Mouse (Mus musculus) heart, embryonic 14.5 days (tissue): ENCODE results near the gene Rnft1. TPM values are rescaled to one million over a fixed set of nuclear protein-coding genes. Genes with fewer than 3 reads are reported as not detected.

Experiments used
- ATAC-seq: fragments of 200-750 bp; cut with Nextera tagmentation; 2 replicates; pipeline ENCODE4 v1.8.0; 2017; ENCODE audit warnings: low read depth, moderate TSS enrichment; ENCODE audit not compliant: insufficient number of reproducible peaks, insufficient read depth, low FRiP score
- H3K27ac ChIP-seq, 2 experiments: fragments of 200-500 bp in 1 of 2; fragments of 300-500 bp in 1 of 2; sonication (generic) in 1 of 2; replicated peaks in 1 of 2; 2 replicates each; pipeline ENCODE4 v1.5.1; 2012 to 2014; ENCODE audit warnings: low read depth in 2 of 2, low read length in 2 of 2, control low read depth in 1 of 2, mild to moderate bottlenecking in 1 of 2, mixed read lengths in 1 of 2; ENCODE audit not compliant: control insufficient read depth in 1 of 2, insufficient read depth in 1 of 2
- H3K27me3 ChIP-seq: fragments of 300-500 bp; sonication (generic); 2 replicates; pipeline ENCODE4 v1.6.1; 2014; ENCODE audit warnings: mild to moderate bottlenecking, low read length, control low read depth; ENCODE audit not compliant: control insufficient read depth, insufficient read depth
- H3K36me3 ChIP-seq: fragments of 300-500 bp; sonication (generic); 2 replicates; pipeline ENCODE4 v1.6.1; 2014; ENCODE audit warnings: mild to moderate bottlenecking, control low read depth, low read length, mixed read lengths; ENCODE audit not compliant: control insufficient read depth, insufficient read depth
- H3K4me1 ChIP-seq, 2 experiments: fragments of 200-500 bp in 1 of 2; fragments of 300-500 bp in 1 of 2; sonication (generic) in 1 of 2; 2 replicates each; pipeline ENCODE4 v1.6.1; 2012 to 2014; ENCODE audit warnings: low read length in 2 of 2, control low read depth in 1 of 2, mixed read lengths in 1 of 2; ENCODE audit not compliant: control insufficient read depth in 2 of 2, insufficient read depth in 2 of 2
- H3K4me2 ChIP-seq: fragments of 300-500 bp; sonication (generic); 2 replicates; pipeline ENCODE4 v1.6.1; 2014; ENCODE audit warnings: mild to moderate bottlenecking, low read length
- H3K4me3 ChIP-seq, 2 experiments: fragments of 200-500 bp in 1 of 2; fragments of 300-500 bp in 1 of 2; sonication (generic) in 1 of 2; 2 replicates each; pipeline ENCODE4 v1.5.1; 2012 to 2014; ENCODE audit warnings: low read length in 2 of 2, mild to moderate bottlenecking in 2 of 2, control low read depth in 1 of 2, low read depth in 1 of 2, moderate library complexity in 1 of 2; ENCODE audit not compliant: control insufficient read depth in 1 of 2, insufficient read depth in 1 of 2
- H3K9ac ChIP-seq: fragments of 300-500 bp; sonication (generic); 2 replicates; pipeline ENCODE4 v1.6.1; 2014; ENCODE audit warnings: mild to moderate bottlenecking, low read length
- H3K9me3 ChIP-seq: fragments of 300-500 bp; sonication (generic); 2 replicates; pipeline ENCODE4 v1.6.1; 2016; ENCODE audit warnings: low read length, control low read depth; ENCODE audit not compliant: control insufficient read depth
- WGBS: fragments of 180-500 bp; shearing (Covaris S2); extraction: QIAGEN DNeasy Blood & Tissue Kit; methylation state at CpG from one replicate; pipeline ENCODE4 v1.1.7; 2014; 5-methylcytosine and 5-hydroxymethylcytosine counted together
- polyA plus RNA-seq: library from polyadenylated mRNA; unstranded; fragments of >200 nt; fragmentation: Nextera tagmentation; extraction: Ambion mirVana; gene quantifications from 2 replicates; pipeline ENCODE4 v1.2.1, GENCODE M21; 2014

Gene Rnft1
- polyA plus RNA-seq, 1 experiment from 2014 or later: 46.6 TPM

- Histone ChIP-seq H3K4me3 (no peak overlapping the region), H3K27ac (no peak overlapping the region), H3K4me2 (no peak overlapping the region), H3K9ac (no peak overlapping the region), H3K4me1 (peaks cover 2 to 5% of the 10 kb centered on the region in 2 experiments), H3K27me3 (no peaks in the 10 kb centered on the region), H3K9me3 (no peaks in the 10 kb centered on the region), H3K36me3 (peaks cover 81% of the 10 kb centered on the region)
- WGBS: 93% methylated on average over 1 of the region's 1 CpGs
- ATAC-seq: no peak
Measured at GRCm38 (mm10) chr11:86490782-86491181, 6.3 kb downstream of the Rnft1 start.

GRCm38 (mm10) chr11:86497356-86497755 lies 12.9 kb downstream of the Rnft1 start:
- H3K36me3 ChIP-seq: peaks cover 84% of the 10 kb centered on the region
- H3K9ac ChIP-seq: no peak overlapping the region
- H3K27me3 ChIP-seq: no peaks in the 10 kb centered on the region
- no peak for ATAC-seq
- no peak overlapping the region for H3K4me3 ChIP-seq
- 0 out of 4 replicates have a peak, but pooled peaks cover 0 to 3% of the 10 kb centered on the region in 2 experiments for H3K4me1 ChIP-seq
- no peaks in the 10 kb centered on the region for H3K9me3 ChIP-seq
- 85% methylated on average over 1 of the region's 1 CpGs for WGBS
- H3K27ac ChIP-seq: no peak overlapping the region
- H3K4me2 ChIP-seq: no peak overlapping the region

- Histone ChIP-seq H3K4me2 (no peak overlapping the region), H3K9me3 (no peaks in the 10 kb centered on the region), H3K36me3 (peaks cover 84% of the 10 kb centered on the region), H3K9ac (no peak overlapping the region), H3K27ac (no peak overlapping the region), H3K4me1 (0 out of 4 replicates have a peak, but pooled peaks cover 0 to 3% of the 10 kb centered on the region in 2 experiments), H3K27me3 (no peaks in the 10 kb centered on the region), H3K4me3 (no peak overlapping the region)
- 76% methylated on average over 3 of the region's 3 CpGs for WGBS
- no peak for ATAC-seq
Measured at GRCm38 (mm10) chr11:86497908-86498307, 13.5 kb downstream of the Rnft1 start.

GRCm38 (mm10) chr11:86500795-86501194 lies 16.3 kb downstream of the Rnft1 start:
- H3K9me3 ChIP-seq: no peaks in the 10 kb centered on the region
- no peaks in the 10 kb centered on the region for H3K27me3 ChIP-seq
- no peak overlapping the region for H3K27ac ChIP-seq
- no peak overlapping the region for H3K4me3 ChIP-seq
- 69% methylated on average over 1 of the region's 1 CpGs for WGBS
- peaks cover 86% of the 10 kb centered on the region for H3K36me3 ChIP-seq
- H3K4me2 ChIP-seq: no peak overlapping the region
- 0 out of 4 replicates have a peak, but pooled peaks cover 0 to 3% of the 10 kb centered on the region in 2 experiments for H3K4me1 ChIP-seq
- no peak overlapping the region for H3K9ac ChIP-seq
- no peak for ATAC-seq

GRCm38 (mm10) chr11:86503121-86503520 lies 18.7 kb downstream of the Rnft1 start:
- no peaks in the 10 kb centered on the region for H3K27me3 ChIP-seq
- H3K4me2 ChIP-seq: no peak overlapping the region
- peaks cover 90% of the 10 kb centered on the region for H3K36me3 ChIP-seq
- ATAC-seq: no peak
- H3K4me3 ChIP-seq: no peak overlapping the region
- H3K9ac ChIP-seq: no peak overlapping the region
- WGBS: 92% methylated on average over 2 of the region's 2 CpGs
- no peak overlapping the region for H3K27ac ChIP-seq
- H3K9me3 ChIP-seq: no peaks in the 10 kb centered on the region
- H3K4me1 ChIP-seq: 0 out of 4 replicates have a peak, but pooled peaks cover 0 to 3% of the 10 kb centered on the region in 2 experiments

- Histone ChIP-seq H3K9me3 (no peaks in the 10 kb centered on the region), H3K36me3 (peaks cover 98% of the 10 kb centered on the region), H3K27ac (no peak overlapping the region), H3K4me2 (no peak overlapping the region), H3K27me3 (no peaks in the 10 kb centered on the region), H3K4me1 (no peaks in the 10 kb centered on the region), H3K4me3 (no peak overlapping the region), H3K9ac (no peak overlapping the region)
- 43% methylated on average over 2 of the region's 2 CpGs for WGBS
- no peak for ATAC-seq
Measured at GRCm38 (mm10) chr11:86507334-86507733, 22.9 kb downstream of the Rnft1 start.

GRCm38 (mm10) chr11:86507991-86508390 lies 23.5 kb downstream of the Rnft1 start:
- no peak overlapping the region for H3K4me2 ChIP-seq
- 86% methylated on average over 2 of the region's 2 CpGs for WGBS
- H3K9me3 ChIP-seq: no peaks in the 10 kb centered on the region
- no peak for ATAC-seq
- no peak overlapping the region for H3K4me3 ChIP-seq
- no peak overlapping the region for H3K9ac ChIP-seq
- H3K27ac ChIP-seq: no peak overlapping the region
- H3K4me1 ChIP-seq: no peaks in the 10 kb centered on the region
- H3K27me3 ChIP-seq: no peaks in the 10 kb centered on the region
- peaks cover 98% of the 10 kb centered on the region for H3K36me3 ChIP-seq

- Histone ChIP-seq H3K36me3 (peaks cover 91% of the 10 kb centered on the region), H3K4me2 (no peak overlapping the region)
Measured at GRCm38 (mm10) chr11:86516620-86517019, 32.2 kb downstream of the Rnft1 start.

More at GRCm38 (mm10) chr11:86516620-86517019, 32.2 kb downstream of the Rnft1 start:
- Histone ChIP-seq H3K4me3 (no peak overlapping the region), H3K4me1 (no peaks in the 10 kb centered on the region), H3K9ac (no peak overlapping the region), H3K27me3 (no peaks in the 10 kb centered on the region), H3K9me3 (0 out of 2 replicates have a peak, but pooled peaks cover 3% of the 10 kb centered on the region), H3K27ac (no peak overlapping the region)
- WGBS: 89% methylated on average over 3 of the region's 3 CpGs
- no peak for ATAC-seq
